Mouse (Mus musculus): ENCODE measurements around the gene Slc9a8.

DNA sequence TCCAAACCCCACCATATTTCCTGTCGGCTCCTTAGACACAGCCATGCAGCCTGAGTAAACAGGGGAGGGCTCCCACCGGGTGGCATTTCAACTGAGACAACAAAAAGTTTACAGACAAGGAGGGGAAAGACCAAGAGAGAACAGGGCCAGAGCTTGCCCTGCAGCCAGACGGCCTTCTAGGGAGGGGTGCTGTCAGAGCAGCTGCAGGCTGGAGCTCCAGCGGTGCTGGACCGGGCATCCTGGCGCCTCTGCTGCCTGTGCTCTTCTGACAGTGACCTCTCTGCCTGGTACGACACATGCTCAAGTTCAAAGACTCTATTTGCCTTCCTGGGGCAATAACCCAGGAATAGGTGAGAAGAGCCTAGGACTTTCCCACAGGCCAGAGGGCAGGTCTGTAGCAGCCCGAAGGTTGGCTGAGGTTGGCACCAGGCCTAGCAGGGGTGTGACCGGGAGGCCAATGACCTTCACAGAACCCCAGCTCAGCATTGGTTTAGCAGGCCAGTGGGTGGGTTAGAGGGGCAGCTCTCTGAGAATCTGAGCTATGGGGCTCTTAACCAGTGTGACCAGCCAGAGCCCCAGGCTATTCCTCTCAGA, 5.4 kb upstream of the Slc9a8 start:
- TF ChIP-seq CTCF (IDR thresholded peaks at IDR 0.05; ENCODE audit: low read depth) (no peak), EP300 (IDR thresholded peaks at IDR 0.05; ENCODE audit: low read depth) (no peak)
